Mouse (Mus musculus) kidney, embryonic 15.5 days (tissue): ENCODE data around the gene Pip5k1b. TPM values are rescaled to one million over a fixed set of nuclear protein-coding genes. Genes with fewer than 3 reads are reported as not detected.

ENCODE experiments used
- ATAC-seq: fragments of 200-750 bp; cut with Nextera tagmentation; replicated peaks from 2 replicates; pipeline ENCODE4 v1.8.0; 2017; ENCODE audit warnings: moderate TSS enrichment; ENCODE audit not compliant: low FRiP score
- H3K27ac ChIP-seq: fragments of 300-500 bp; sonication (generic); 2 replicates; pipeline ENCODE4 v1.5.1; 2015; ENCODE audit warnings: mild to moderate bottlenecking, inconsistent platforms
- H3K27me3 ChIP-seq: fragments of 300-500 bp; sonication (generic); 2 replicates; pipeline ENCODE4 v1.6.1; 2015; ENCODE audit warnings: inconsistent platforms
- H3K36me3 ChIP-seq: fragments of 300-500 bp; sonication (generic); 2 replicates; pipeline ENCODE4 v1.6.1; 2015; ENCODE audit warnings: inconsistent platforms
- H3K4me1 ChIP-seq: fragments of 300-500 bp; sonication (generic); 2 replicates; pipeline ENCODE4 v1.6.1; 2015; ENCODE audit warnings: inconsistent platforms
- H3K4me2 ChIP-seq: fragments of 300-500 bp; sonication (generic); 2 replicates; pipeline ENCODE4 v1.6.1; 2015; ENCODE audit warnings: moderate library complexity, mild to moderate bottlenecking, inconsistent platforms
- H3K4me3 ChIP-seq: fragments of 300-500 bp; sonication (generic); replicated peaks from 2 replicates; pipeline ENCODE4 v1.5.1; 2015; ENCODE audit warnings: mild to moderate bottlenecking, inconsistent platforms
- H3K9ac ChIP-seq: fragments of 300-500 bp; sonication (generic); 2 replicates; pipeline ENCODE4 v1.6.1; 2015; ENCODE audit warnings: mild to moderate bottlenecking, inconsistent platforms
- H3K9me3 ChIP-seq: fragments of 300-500 bp; sonication (generic); replicated peaks from 2 replicates; pipeline ENCODE4 v1.6.1; 2016; ENCODE audit warnings: inconsistent platforms
- WGBS: fragments of 180-500 bp; shearing (Covaris S2); methylation state at CpG from one replicate; pipeline ENCODE4 v1.1.7; 2015; ENCODE audit warnings: mixed read lengths; 5-methylcytosine and 5-hydroxymethylcytosine counted together
- polyA plus RNA-seq: library from polyadenylated mRNA; unstranded; fragments of >200 nt; fragmentation: Nextera tagmentation; extraction: Ambion mirVana; gene quantifications from 2 replicates; pipeline ENCODE4 v1.2.1, GENCODE M21; 2015

The Pip5k1b gene
- polyA plus RNA-seq, 1 experiment from 2014 or later = 2.9 TPM

DNA sequence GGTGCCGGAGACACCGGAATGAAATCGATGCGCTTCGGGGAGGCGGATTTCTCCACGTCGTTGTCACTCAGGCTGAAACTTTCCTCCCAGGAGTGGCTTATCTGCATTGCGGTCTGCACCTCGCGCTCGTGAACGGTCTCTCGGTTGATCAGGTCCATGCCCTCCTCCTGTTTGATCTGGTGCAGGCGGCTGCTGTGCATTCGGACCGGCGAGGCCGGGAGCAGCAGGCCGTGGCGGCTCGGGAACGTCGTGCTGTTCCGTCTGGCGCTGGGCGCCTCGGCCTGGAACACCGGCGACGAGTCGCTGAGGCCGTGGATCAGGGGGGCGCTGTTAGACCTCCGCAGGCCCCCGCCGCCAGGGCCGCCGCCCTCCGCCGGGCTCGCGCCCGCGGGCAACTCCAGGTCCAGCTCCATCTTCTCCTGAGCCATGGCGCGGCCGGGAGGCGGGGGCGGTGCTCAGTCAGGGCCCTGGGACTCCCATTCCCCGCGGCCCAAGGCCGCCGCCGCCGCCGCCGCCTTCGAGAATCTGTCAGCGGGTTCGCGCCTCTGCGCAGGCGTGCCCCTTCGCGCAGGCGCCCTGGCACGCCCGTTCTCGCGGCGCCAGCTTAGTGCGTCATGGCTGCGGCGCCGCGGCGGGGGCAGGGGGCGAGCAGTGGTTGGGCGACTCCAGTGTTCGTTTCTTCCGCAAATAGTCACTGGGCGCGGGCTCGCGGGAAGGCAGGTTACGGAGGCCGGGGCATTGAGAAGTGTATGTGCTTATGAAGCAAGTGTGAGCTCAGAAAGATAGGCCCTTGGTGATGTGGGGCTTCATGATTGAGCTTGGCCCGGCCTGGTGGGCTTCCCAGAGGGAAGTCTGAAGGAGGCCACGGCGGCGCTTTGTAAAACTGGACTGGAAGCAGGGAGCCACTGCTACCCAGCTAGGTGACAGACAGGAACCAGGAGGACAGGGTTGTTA, 78.5 kb downstream of the Pip5k1b start, which contains the start of gene Fam122a:
TSS of gene Fam122a (minus strand) at position 428 of the 954 bp plus-strand sequence.
- Histone ChIP-seq H3K9me3 (no peaks in the 10 kb centered on the region), H3K4me3 (peak within 1 kb of the TSS; percentile 88), H3K36me3 (peaks cover 14% of the 10 kb centered on the region), H3K4me1 (peaks cover 13% of the 10 kb centered on the region), H3K27me3 (no peaks in the 10 kb centered on the region), H3K4me2 (peak within 1 kb of the TSS; percentile 83), H3K9ac (peak within 1 kb of the TSS; percentile 89), H3K27ac (peak within 1 kb of the TSS; percentile 96)
- peak; percentile 97 for ATAC-seq
- WGBS = 1% methylated on average over 92 of the region's 92 CpGs

DNA sequence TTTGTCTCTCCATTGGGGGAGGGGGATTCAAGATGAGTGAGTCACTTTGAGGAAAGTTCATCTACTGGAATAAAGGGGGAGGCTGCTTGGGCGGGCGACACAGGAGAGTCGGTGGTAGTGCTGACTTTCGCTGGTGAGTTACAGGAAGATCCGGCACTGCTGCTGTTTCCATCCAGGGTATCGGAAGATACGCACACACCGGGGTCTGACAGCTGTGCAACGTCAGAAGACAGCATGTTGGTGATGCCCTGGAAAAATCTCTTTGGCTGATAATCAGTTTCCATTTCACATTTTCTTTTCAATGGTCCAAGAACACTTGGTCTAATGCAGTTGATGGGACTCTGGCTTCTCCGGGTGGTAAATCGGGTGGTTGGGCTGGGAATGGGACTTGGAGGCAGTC, 79.2 kb downstream of the Pip5k1b start:
- peaks cover 14% of the 10 kb centered on the region for H3K36me3 ChIP-seq
- ATAC-seq = no peak
- H3K27me3 ChIP-seq = no peaks in the 10 kb centered on the region
- peak overlapping the region; percentile 83 for H3K4me2 ChIP-seq
- H3K4me3 ChIP-seq = peak overlapping the region; percentile 88
- peaks cover 13% of the 10 kb centered on the region for H3K4me1 ChIP-seq
- under 1% methylated on average over 11 of the region's 11 CpGs for WGBS
- peak overlapping the region; percentile 96 for H3K27ac ChIP-seq
- no peaks in the 10 kb centered on the region for H3K9me3 ChIP-seq
- peak overlapping the region; percentile 89 for H3K9ac ChIP-seq

DNA sequence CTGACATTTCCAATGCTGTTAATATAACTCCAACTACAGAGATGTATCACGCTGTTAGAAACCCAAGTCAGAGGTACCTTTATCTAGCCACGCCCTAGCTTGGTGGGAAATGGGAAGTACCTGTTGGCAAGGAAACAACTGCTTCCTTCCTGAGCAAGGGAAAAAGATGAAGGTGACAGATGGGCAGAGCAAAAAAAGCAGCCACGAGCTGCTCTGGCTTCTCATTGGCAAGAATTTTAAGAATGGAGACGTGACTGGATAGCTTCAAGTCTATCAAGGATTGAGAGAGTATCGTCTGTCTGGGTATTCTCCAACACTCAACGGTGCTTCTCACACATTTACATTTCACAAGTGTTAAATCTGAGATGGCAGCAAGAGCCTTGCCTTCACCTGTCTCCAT, 80.4 kb downstream of the Pip5k1b start:
- Histone ChIP-seq H3K9me3 (no peaks in the 10 kb centered on the region), H3K27ac (no peak overlapping the region), H3K9ac (no peak overlapping the region), H3K36me3 (peaks cover 14% of the 10 kb centered on the region), H3K27me3 (no peaks in the 10 kb centered on the region), H3K4me1 (peaks cover 13% of the 10 kb centered on the region), H3K4me3 (no peak overlapping the region), H3K4me2 (0 out of 2 replicates have a peak overlapping the region, but pooled peaks have one; percentile 12)
- WGBS = 83% methylated on average over 6 of the region's 6 CpGs
- no peak for ATAC-seq

DNA sequence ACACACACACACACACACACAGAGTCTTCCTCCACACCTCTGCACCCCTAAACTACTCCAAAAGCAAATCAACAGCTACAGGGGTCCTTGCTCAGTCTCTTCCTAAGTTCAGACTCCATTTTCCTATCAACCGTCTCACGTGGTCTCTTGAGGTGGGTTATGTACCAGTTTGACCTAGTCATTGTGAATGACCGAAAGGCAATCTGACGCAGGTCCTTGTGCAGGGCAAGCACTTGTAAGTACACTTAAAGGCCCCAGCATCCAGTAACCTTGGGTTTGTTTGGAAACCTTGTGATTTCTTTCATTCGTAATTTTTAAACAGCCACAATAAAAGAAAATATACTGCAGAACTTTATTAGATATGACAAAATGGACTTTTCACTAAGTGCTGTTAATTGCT, 83.2 kb downstream of the Pip5k1b start:
- Histone ChIP-seq H3K4me2 (no peak overlapping the region), H3K4me1 (peaks cover 25% of the 10 kb centered on the region), H3K27ac (no peak overlapping the region), H3K36me3 (peaks cover 14% of the 10 kb centered on the region), H3K4me3 (no peak overlapping the region), H3K27me3 (no peaks in the 10 kb centered on the region), H3K9me3 (no peaks in the 10 kb centered on the region), H3K9ac (no peak overlapping the region)
- 93% methylated on average over 5 of the region's 5 CpGs for WGBS
- ATAC-seq = no peak

DNA sequence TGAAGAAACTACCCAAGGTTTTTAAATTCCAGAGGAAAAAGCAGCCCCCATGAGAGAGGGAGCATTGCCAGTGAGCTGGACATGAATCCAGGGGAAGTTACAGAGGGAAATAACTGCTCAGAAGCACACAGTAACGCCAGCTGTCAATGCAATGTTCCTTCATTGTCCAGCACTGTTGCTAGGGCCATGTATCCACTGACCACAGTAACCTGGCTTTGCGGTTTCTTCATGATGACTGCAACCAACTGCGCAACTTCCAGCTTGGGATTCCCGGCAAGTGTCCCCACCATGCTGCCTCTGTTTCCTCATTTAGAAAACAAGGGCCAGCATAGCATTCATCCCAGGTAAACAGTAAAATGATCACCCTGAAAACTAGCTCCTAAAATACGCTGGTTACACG, 84.1 kb downstream of the Pip5k1b start:
- Histone ChIP-seq H3K9me3 (no peaks in the 10 kb centered on the region), H3K9ac (no peak overlapping the region), H3K27ac (no peak overlapping the region), H3K4me2 (no peak overlapping the region), H3K4me1 (peaks cover 25% of the 10 kb centered on the region), H3K27me3 (no peaks in the 10 kb centered on the region), H3K4me3 (no peak overlapping the region), H3K36me3 (peaks cover 14% of the 10 kb centered on the region)
- ATAC-seq = no peak
- WGBS = 92% methylated on average over 6 of the region's 6 CpGs

DNA sequence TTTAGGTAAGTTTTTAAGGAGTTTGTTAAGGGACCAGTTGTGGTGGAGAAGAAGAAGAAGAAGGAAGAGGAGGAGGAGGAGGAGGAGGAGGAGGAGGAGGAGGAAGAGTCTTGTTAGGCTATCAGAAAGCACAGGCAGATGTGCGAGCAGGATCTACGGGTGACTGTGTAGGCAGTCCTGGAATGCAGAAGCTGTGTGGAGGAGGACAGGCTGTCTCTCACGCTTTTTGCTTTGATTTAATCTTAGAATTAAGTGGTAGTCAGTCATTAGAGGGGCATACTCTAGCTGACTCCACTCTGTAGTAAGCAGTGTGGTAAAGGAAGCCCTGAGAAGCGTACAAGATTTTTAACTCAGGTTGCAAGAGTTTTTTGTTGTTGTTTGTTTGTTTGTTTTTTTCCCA, 86.5 kb downstream of the Pip5k1b start:
- no peak overlapping the region for H3K9ac ChIP-seq
- peaks cover 11% of the 10 kb centered on the region; the same call in 1 of the 2 replicates for H3K36me3 ChIP-seq
- H3K4me2 ChIP-seq = no peak overlapping the region
- no peaks in the 10 kb centered on the region for H3K9me3 ChIP-seq
- H3K27ac ChIP-seq = 0 out of 2 replicates have a peak overlapping the region, but pooled peaks have one; percentile 60
- WGBS = 26% methylated on average over 4 of the region's 4 CpGs
- ATAC-seq = peak; percentile 79
- peaks cover 15% of the 10 kb centered on the region for H3K4me1 ChIP-seq
- H3K27me3 ChIP-seq = no peaks in the 10 kb centered on the region
- H3K4me3 ChIP-seq = no peak overlapping the region

DNA sequence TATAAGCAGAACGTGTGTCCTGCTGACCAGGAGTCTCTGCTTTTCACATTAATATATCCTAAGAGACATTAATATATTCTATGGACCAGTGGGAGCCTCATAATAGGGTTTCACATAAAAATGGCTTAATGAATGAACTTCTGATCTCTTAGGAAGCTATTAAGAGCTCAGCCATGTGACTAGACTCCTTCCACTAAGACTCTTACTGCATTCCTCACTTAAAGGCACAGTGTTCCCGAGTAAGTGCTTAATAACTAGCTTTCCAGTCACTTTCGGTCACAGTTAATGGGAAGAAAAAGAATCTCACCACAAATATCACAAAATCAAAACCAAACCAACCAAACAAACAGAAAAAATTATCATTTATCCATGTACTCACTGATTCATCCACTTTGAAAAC, 87.1 kb downstream of the Pip5k1b start:
- Histone ChIP-seq H3K4me2 (no peak overlapping the region), H3K4me1 (peaks cover 15% of the 10 kb centered on the region), H3K4me3 (no peak overlapping the region), H3K27ac (peak overlapping the region; percentile 60; the same call in 1 of the 2 replicates), H3K36me3 (peaks cover 7% of the 10 kb centered on the region; the same call in 1 of the 2 replicates), H3K9me3 (no peaks in the 10 kb centered on the region), H3K9ac (no peak overlapping the region), H3K27me3 (no peaks in the 10 kb centered on the region)
- 55% methylated on average over 3 of the region's 3 CpGs for WGBS
- ATAC-seq = no peak

DNA sequence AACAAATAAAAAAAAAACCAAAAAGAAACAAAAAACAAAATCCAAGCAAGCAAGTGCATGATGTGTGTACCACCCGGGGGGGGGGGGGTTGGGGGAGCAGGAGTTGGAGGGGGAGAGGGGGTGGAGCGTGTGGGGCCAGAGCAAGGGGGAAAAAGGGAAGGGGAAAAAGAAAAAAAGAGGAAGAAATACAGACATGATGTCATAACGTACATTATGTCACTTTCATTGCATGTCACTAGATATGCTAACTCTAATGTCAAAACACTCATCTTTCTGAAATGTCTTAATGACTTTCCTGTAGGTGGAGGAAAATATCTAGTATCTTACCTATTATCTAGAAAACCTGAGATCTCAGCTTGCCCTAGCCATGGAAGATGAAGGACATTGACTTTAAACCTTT, 92.7 kb downstream of the Pip5k1b start:
- Histone ChIP-seq H3K36me3 (no peaks in the 10 kb centered on the region), H3K4me1 (no peaks in the 10 kb centered on the region), H3K27ac (no peak overlapping the region), H3K27me3 (no peaks in the 10 kb centered on the region), H3K9me3 (no peaks in the 10 kb centered on the region), H3K4me3 (no peak overlapping the region), H3K9ac (no peak overlapping the region), H3K4me2 (no peak overlapping the region)
- ATAC-seq = no peak
- 100% methylated on average over 2 of the region's 3 CpGs for WGBS

DNA sequence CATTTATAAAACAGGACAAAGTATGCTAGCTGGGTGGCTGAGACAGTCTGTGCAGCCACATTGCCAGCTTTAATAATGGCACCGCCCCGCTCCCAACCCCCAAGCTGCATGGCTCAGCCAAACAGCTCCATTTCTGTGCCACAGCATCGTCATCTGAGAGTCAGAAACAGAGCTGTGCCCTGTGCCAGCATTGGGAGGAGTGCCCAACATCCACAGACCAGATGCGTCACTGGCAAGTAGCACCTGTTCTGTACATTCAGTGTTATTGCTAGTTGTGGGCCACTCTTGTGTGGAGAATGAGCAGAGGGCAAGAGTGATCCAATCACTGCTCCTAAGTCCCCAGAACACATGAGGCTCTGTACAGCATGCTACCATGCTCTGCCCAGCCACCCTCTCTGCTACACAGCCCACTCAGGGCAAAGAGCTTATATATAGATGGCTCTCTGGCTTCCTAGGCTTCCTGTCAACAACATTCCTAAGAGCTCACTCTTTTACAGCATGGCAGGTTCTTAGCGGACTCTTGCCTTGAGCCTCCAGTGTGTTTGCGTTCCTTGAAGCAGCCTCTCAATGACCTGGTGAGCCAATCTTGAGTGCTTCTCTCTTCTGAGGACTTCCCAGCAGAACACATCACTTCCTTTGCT, 99.0 kb downstream of the Pip5k1b start:
- WGBS = 95% methylated on average over 6 of the region's 6 CpGs
- ATAC-seq = no peak
- 0 out of 2 replicates have a peak, but pooled peaks cover 4% of the 10 kb centered on the region for H3K4me1 ChIP-seq
- no peak overlapping the region for H3K27ac ChIP-seq
- H3K27me3 ChIP-seq = no peaks in the 10 kb centered on the region
- H3K4me3 ChIP-seq = no peak overlapping the region
- no peaks in the 10 kb centered on the region for H3K9me3 ChIP-seq
- H3K9ac ChIP-seq = no peak overlapping the region
- no peak overlapping the region for H3K4me2 ChIP-seq
- H3K36me3 ChIP-seq = no peaks in the 10 kb centered on the region

DNA sequence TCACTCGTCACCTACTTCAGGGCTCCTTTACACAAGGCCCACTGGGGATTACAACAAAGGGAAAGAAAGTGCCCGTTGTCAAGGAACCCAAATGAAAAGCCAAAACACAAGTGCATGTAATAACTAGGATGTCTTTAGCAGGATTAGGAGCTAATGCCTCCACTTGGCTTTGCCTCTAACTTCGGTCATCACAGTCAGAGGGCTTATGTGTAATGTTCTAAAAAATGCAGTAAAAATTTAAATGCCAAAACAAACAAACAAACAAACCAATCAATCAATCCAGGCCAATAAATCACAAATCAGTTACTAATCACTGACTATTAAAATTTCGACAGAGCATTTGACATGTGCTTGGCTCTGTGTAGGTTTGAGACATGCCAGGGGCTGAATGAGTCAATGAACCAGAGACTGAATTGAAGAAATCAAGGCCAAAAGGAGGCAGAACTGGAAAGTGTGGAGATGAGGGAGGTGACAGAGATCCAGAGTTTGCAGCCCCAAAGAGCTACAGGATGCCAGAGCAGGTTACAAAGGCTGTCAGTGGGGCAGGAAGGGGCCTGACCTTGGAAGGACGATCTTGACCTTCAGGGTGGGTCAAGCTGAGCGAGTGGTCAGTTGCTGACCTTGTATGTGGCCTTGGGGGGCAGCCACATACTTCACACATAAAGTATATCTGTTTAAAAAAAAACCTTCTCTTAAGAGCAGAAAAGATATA, 100.3 kb downstream of the Pip5k1b start:
- H3K9ac ChIP-seq = no peak overlapping the region
- no peak for ATAC-seq
- 81% methylated on average over 6 of the region's 6 CpGs for WGBS

DNA sequence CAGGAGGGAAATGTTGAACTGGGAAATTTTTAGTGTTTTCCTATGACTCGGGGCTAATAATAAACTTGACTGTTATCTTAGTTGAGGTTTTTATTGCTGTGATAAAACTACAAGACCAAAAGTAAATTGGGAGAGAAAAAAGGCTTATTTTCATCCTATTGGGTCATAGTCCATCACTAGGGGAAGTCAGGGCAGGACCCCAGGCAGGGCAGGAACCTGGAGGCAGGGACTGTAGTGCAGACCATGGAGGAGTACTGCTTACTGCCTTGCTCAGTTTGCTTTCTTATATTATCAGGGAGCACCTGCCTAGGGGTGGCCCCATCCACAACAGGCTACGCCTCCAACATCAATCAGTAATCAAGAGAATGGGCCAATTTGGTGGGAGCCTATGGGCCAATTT, 101.2 kb downstream of the Pip5k1b start:
- H3K4me2 ChIP-seq = no peak overlapping the region
- WGBS = 74% methylated on average over 2 of the region's 2 CpGs
- H3K4me3 ChIP-seq = no peak overlapping the region
- no peaks in the 10 kb centered on the region for H3K36me3 ChIP-seq
- H3K27ac ChIP-seq = no peak overlapping the region
- H3K27me3 ChIP-seq = no peaks in the 10 kb centered on the region
- no peaks in the 10 kb centered on the region for H3K9me3 ChIP-seq
- H3K9ac ChIP-seq = no peak overlapping the region
- no peak for ATAC-seq
- 0 out of 2 replicates have a peak, but pooled peaks cover 4% of the 10 kb centered on the region for H3K4me1 ChIP-seq

More for the DNA sequence above, 100.3 kb downstream of the Pip5k1b start:
- H3K4me3 ChIP-seq = no peak overlapping the region
- no peak overlapping the region for H3K27ac ChIP-seq
- no peaks in the 10 kb centered on the region for H3K36me3 ChIP-seq
- no peak overlapping the region for H3K4me2 ChIP-seq
- 0 out of 2 replicates have a peak, but pooled peaks cover 4% of the 10 kb centered on the region for H3K4me1 ChIP-seq
- H3K9me3 ChIP-seq = no peaks in the 10 kb centered on the region
- no peaks in the 10 kb centered on the region for H3K27me3 ChIP-seq
